Mouse (Mus musculus) liver, embryonic 14.5 days (tissue): ENCODE measurements around the gene Sox9.

Experiments
- CTCF ChIP-seq: IDR thresholded peaks from 2 replicates; pipeline ENCODE4 v1.5.1; 2016; ENCODE audit warnings: antibody characterized with exemption, low read depth, control low read depth
- EP300 ChIP-seq: IDR thresholded peaks from 2 replicates; pipeline ENCODE4 v1.6.1; 2016; ENCODE audit warnings: antibody characterized with exemption, low read depth

DNA sequence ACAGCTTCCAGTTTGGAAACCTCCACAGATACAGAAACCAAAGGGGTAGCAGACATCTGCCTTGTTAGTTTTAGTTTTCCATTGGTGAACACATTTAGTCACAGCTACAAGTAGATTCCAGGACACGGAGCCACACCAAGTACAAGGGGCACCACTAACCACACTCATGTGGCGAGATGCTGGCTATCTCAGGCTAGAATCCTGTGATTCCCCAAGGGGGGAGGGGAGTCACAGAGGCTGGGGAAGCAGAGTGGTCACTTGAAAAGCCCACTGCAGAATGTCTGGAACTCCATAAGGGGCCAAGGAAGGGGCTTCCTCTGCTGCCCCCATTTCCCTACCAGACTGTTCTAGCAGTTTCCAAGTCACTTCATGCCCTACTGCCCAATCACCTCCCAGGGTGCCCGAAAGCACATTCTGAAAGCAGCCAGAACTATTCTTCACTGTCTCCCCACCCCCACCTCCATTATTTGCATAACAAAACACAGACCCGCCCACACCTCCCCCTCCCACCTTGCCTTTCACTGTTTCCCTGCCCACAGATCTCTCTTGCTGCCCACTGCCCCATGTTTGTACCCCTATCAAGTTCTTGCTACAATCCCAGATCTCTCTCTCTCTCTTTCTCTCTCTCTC, 19.3 kb downstream of the Sox9 start:
- no peak for TF ChIP-seq CTCF
- no peak for TF ChIP-seq EP300
